Mouse (Mus musculus) retina, postnatal 1 day (tissue): Measurements from ENCODE around the gene Gm49353.

Experiments
- DNase-seq: peaks from one replicate; pipeline ENCODE4 v3.0.0-alpha.2; 2012

Gene Gm49353

GRCm38 (mm10) chr10:29198642-29199041, at the start of gene Gm49353:
Gene Gm49353 (plus strand): TSS chr10:29198954.
- DNase-seq: no peak

GRCm38 (mm10) chr10:29155304-29155703, 43.5 kb upstream of the Gm49353 start:
- DNase-seq: no peak

DNA sequence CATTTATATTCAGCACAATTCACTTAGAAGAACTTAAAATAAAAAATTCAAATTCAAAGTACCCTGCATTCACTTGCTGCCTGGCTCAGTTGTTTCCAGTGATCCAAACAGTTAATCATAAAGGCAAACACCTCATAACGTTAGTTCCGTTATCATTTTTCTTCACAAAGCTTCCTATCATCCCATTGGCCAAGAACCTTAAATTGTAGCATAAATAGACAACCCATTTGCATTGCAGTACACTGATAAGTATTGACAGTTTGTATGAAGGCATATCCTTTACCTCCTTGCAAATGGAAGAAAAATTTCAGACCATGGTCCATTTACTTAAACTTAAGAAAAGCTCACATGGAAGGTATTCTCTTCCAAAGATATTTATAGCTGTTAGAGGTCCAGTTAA, 37.1 kb upstream of the Gm49353 start:
- DNase-seq: no peak

DNA sequence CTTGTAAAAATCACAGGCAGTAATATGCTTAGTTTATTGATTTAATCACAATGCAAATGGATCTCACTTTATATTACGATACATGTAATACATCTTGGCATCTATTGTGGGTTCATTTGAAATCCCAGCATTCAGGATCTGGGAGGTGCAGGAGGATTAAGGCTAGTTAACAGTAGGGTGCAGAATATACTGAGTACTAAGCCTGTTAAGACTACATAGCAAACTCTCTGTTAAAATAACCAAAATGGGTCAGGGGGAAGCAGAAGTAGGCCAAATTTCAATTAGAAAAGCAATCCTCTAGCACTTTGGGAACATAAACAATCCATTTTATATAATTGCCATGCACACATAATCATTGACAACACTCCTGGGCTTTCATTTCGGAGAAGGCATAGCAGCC, 25.0 kb upstream of the Gm49353 start:
- no peak for DNase-seq

- DNase-seq: no peak
These were observed 23.1 kb upstream of the Gm49353 start for GRCm38 (mm10) chr10:29175656-29176055.

DNA sequence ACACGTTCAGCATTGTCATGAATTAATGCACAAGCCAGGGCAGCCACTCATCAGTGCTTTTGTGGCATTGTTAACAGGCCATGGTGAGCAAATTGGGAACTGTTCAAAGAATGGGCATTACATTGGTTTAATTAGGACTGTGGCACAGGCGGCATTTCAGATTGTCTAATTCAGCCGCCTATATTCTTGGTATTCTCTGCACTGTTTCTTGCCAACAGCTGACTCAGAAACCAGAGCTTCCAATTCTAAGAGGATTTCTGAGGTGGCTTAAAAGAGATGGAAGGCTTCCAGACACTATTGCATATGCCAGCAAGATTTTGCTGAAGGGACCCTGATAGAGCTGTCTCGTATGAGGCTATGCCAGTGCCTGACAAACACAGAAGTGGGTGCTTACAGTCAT, 21.9 kb upstream of the Gm49353 start:
- no peak for DNase-seq

GRCm38 (mm10) chr10:29178003-29178402, 20.8 kb upstream of the Gm49353 start:
- DNase-seq: no peak

GRCm38 (mm10) chr10:29180210-29180609, 18.5 kb upstream of the Gm49353 start:
- DNase-seq: no peak

DNA sequence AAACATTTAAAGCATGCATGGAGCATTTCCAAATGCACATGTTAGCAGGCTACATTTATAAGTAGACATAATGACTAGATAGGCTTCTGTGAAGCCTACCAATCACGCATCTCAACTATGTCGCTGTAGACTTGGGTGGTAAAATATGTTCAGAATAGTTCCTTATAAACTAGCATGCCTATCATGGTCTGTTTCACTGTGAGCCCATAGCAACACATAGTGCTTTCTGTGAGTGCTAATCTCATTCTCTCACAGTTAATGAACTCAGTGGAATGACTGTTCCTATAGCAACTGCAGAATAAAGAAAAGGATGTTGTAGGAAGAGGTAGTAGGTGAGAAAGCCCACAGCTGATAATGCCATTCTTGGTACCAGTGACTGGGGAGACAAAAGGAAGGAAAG, 17.7 kb upstream of the Gm49353 start:
- no peak for DNase-seq

DNA sequence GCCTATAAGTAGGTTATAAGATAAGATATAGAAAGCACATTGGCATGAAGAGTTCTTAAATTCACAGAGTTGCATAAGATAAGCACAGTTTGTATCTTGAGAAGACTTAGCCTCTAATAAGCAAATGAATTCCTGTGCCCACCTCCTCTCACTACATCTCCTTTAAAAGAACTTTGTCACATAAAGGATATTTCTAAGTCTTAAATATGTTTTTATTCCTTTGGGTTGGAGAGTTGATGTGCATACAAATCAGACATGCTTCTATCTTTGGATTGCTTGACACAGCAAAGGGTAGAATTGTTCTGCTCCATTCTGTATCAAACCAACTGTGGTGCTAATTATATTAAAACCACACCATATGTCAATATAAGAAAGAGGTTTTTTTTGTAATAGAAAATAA, 5.0 kb upstream of the Gm49353 start:
- no peak for DNase-seq

GRCm38 (mm10) chr10:29196811-29197210, 1.9 kb upstream of the Gm49353 start:
- no peak for DNase-seq

DNA sequence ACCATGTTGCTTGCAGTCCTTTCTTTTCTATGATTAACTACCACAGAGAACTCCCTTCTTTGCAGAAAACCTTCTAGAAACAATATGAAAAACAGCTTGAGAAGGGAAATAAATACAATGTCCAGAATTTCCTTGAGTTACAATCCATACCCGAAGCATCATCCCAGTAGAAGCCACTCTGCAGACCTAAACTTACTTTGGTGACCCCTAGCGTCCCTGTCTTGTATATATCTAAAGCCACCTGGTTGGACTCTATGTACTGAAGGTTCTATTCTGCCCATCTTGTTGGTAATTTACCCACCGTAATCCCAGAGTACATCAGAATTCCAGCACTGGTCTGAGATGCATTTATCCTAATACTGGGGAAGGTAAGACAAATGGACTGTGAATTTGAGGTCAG, 1.1 kb downstream of the Gm49353 start:
- no peak for DNase-seq

DNA sequence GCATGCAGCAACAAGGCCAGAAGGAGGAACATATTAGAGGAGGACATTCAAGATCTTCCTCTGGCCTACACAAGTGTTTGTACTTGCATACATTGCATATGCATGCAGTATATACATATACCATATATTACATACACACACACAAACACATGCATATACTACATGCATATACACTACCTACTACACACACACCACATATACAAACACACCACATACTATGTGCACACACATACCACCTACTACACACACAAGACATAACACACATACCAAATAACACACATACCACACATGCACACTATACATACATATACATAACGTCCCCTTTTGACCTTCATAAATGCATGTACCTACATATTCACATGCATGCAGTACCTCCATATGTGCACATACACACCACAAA, 1.9 kb downstream of the Gm49353 start:
- DNase-seq: no peak

GRCm38 (mm10) chr10:29206730-29207129, 8.0 kb downstream of the Gm49353 start:
- peak; percentile 68 for DNase-seq

GRCm38 (mm10) chr10:29208735-29209134, 10.0 kb downstream of the Gm49353 start:
- no peak for DNase-seq

GRCm38 (mm10) chr10:29211453-29211852, 12.7 kb downstream of the Gm49353 start, which contains the start of gene 9330159F19Rik:
Gene 9330159F19Rik (plus strand): TSS chr10:29211606.
- peak; percentile 17 for DNase-seq

GRCm38 (mm10) chr10:29213534-29214100, 14.9 kb downstream of the Gm49353 start:
- no peak for DNase-seq

DNA sequence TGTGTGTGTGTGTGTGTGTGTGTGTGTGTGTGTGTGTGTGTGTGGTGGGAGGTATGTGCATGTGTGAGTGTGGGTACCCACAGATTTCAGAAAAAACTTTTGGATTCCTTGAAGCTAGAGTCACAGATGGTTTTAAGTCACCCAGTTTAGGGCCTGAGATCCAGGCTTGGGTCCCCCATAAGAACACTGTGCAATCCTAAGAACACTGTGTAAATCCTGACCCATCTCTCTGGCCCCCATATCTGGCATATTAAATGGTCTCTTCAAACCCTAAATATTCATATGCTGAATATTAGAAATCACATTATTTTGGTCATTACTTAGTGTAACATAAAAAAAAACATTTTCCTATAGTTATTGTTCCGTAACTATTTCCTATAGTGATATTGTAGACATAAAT, 18.2 kb downstream of the Gm49353 start:
- DNase-seq: no peak

GRCm38 (mm10) chr10:29217451-29217850, 18.7 kb downstream of the Gm49353 start:
- no peak for DNase-seq

DNA sequence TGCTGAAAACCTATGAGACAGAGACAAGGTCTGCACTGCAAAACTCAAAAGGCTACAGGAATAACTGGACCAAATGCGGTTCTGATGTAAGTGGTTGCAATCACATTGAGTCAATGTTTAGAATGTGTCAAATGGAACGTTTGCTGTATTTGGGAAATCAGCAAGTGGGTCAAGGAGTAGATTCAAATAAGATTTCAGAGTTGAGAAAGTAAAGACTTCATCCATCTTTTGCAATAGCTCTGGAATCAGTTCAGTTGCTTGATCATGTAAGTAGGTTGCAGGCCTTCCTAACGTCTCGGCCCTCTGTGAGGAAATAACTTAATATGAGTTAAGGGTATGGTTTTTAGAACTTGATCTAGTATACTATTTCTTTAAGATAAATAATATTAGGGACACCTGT, 26.6 kb downstream of the Gm49353 start:
- no peak for DNase-seq

DNA sequence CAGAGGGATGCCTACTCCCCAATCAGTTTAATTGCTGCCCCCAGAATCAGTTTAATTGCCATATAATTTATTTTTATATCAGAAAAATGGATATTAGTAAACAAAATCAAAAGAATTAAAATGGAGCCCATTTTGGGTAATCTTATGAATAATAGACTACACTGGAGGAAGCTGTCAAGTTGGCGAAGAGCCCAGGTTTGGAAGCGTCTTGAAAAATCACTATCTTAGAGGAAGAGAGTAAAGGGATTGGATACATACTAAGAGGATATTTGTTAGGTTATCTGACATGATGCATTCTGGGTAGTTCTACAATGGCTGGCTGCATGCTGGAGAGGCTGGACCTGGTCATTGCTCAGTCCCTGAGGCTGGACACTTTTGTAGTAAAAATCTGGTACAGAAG, 32.5 kb downstream of the Gm49353 start:
- no peak for DNase-seq
